Mouse (Mus musculus) midbrain, embryonic 15.5 days (tissue): Measurements from ENCODE around the gene Chadl. TPM values are rescaled to one million over a fixed set of nuclear protein-coding genes. Genes with fewer than 3 reads are reported as not detected.

Source experiments
- ATAC-seq: fragments of 200-750 bp; cut with Nextera tagmentation; replicated peaks from 2 replicates; pipeline ENCODE4 v1.8.0; 2017; ENCODE audit warnings: moderate TSS enrichment
- H3K27ac ChIP-seq: fragments of 300-500 bp; sonication (generic); 2 replicates; pipeline ENCODE4 v1.5.1; 2015; ENCODE audit warnings: mild to moderate bottlenecking, inconsistent platforms
- H3K27me3 ChIP-seq: fragments of 300-500 bp; sonication (generic); replicated peaks from 2 replicates; pipeline ENCODE4 v1.6.1; 2015; ENCODE audit warnings: inconsistent platforms
- H3K36me3 ChIP-seq: fragments of 300-500 bp; sonication (generic); replicated peaks from 2 replicates; pipeline ENCODE4 v1.6.1; 2015; ENCODE audit warnings: inconsistent platforms
- H3K4me1 ChIP-seq: fragments of 300-500 bp; sonication (generic); 2 replicates; pipeline ENCODE4 v1.6.1; 2015; ENCODE audit warnings: inconsistent platforms
- H3K4me2 ChIP-seq: fragments of 300-500 bp; sonication (generic); 2 replicates; pipeline ENCODE4 v1.6.1; 2015; ENCODE audit warnings: inconsistent platforms, mild to moderate bottlenecking, moderate library complexity
- H3K4me3 ChIP-seq: fragments of 300-500 bp; sonication (generic); 2 replicates; pipeline ENCODE4 v1.5.1; 2015; ENCODE audit warnings: mild to moderate bottlenecking, inconsistent platforms
- H3K9ac ChIP-seq: fragments of 300-500 bp; sonication (generic); 2 replicates; pipeline ENCODE4 v1.6.1; 2015; ENCODE audit warnings: mild to moderate bottlenecking, inconsistent platforms
- H3K9me3 ChIP-seq: fragments of 300-500 bp; sonication (generic); 2 replicates; pipeline ENCODE4 v1.6.1; 2016; ENCODE audit warnings: inconsistent platforms
- WGBS: fragments of 180-500 bp; shearing (Covaris S2); methylation state at CpG from one replicate; pipeline ENCODE4 v1.1.7; 2015; ENCODE audit warnings: mixed read lengths; 5-methylcytosine and 5-hydroxymethylcytosine counted together
- polyA plus RNA-seq: library from polyadenylated mRNA; unstranded; fragments of >200 nt; fragmentation: Nextera tagmentation; extraction: Ambion mirVana; gene quantifications from 2 replicates; pipeline ENCODE4 v1.2.1, GENCODE M21; 2015

Gene Chadl
- polyA plus RNA-seq, 1 experiment from 2014 or later = 31.2 TPM

DNA sequence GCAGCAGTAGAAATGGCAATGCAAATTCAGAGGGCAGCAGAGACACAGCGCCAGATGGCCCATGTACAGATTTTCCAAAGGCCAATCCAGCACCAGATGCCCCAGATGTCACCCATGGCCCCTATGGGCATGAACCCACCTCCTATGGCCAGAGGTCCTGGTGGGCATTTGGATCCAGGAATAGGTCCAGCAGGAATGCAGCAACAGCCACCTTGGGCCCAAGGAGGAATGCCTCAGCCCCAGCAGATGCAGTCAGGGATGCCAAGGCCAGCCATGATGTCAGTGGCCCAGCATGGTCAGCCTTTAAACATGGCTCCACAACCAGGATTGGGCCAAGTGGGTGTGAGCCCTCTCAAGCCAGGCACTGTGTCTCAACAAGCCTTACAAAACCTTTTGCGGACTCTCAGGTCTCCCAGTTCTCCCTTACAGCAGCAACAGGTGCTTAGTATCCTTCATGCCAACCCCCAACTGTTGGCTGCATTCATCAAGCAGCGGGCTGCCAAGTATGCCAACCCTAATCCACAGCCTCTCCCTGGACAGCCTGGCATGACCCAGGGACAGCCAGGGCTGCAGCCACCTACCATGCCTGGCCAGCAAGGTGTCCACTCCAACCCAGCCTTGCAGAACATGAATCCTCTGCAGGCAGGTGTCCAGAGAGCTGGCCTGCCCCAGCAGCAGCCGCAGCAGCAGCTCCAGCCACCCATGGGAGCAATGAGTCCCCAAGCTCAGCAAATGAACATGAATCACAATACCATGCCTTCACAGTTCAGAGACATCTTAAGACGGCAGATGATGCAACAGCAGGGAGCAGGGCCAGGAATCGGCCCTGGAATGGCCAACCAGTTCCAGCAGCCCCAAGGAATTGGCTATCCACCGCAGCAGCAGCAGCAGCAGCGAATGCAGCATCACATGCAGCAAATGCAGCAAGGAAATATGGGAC lies 47.3 kb downstream of the Chadl start:
- Histone ChIP-seq H3K9ac (no peak overlapping the region), H3K9me3 (no peaks in the 10 kb centered on the region), H3K27me3 (no peaks in the 10 kb centered on the region), H3K4me3 (no peak overlapping the region), H3K4me2 (no peak overlapping the region), H3K4me1 (no peaks in the 10 kb centered on the region), H3K36me3 (peaks cover 53% of the 10 kb centered on the region), H3K27ac (no peak overlapping the region)
- no peak for ATAC-seq
- WGBS = 94% methylated on average over 8 of the region's 8 CpGs

Other genes with a start within 250 kb of the Chadl start
- 387 and 390 TPM in 2 replicates for gene Rbx1, start 231.0 kb downstream of the Chadl start, polyA plus RNA-seq
- gene Ep300, start 111.9 kb downstream of the Chadl start, polyA plus RNA-seq = 22.7 and 25.7 TPM in 2 replicates
- 31.5 and 32.1 TPM in 2 replicates for gene L3mbtl2, start 33.4 kb downstream of the Chadl start, polyA plus RNA-seq
- gene Zc3h7b, start 47.8 kb upstream of the Chadl start, polyA plus RNA-seq = 59.2 and 59.7 TPM in 2 replicates
- 162 and 164 TPM in 2 replicates for gene Rangap1, start 48.2 kb upstream of the Chadl start, polyA plus RNA-seq
- gene Tef, start 105.1 kb upstream of the Chadl start, polyA plus RNA-seq = 24.0 and 25.2 TPM in 2 replicates
- gene Tob2, start 161.5 kb upstream of the Chadl start, polyA plus RNA-seq = 16.5 and 18.5 TPM in 2 replicates
- gene Phf5a, start 174.6 kb upstream of the Chadl start, polyA plus RNA-seq = 124 and 134 TPM in 2 replicates
- 265 and 271 TPM in 2 replicates for gene Aco2, start 175.0 kb upstream of the Chadl start, polyA plus RNA-seq
- gene Polr3h, start 229.0 kb upstream of the Chadl start, polyA plus RNA-seq = 81.5 and 83.1 TPM in 2 replicates
- gene Csdc2, start 239.5 kb upstream of the Chadl start, polyA plus RNA-seq = 248 and 250 TPM in 2 replicates